Mouse (Mus musculus): ENCODE results near the gene Trp53rkb. TPM values are rescaled to one million over a fixed set of nuclear protein-coding genes. Genes with fewer than 3 reads are reported as not detected.
"Not testable (repeated sequence)": the region's sequence is repeated elsewhere in the genome, so short reads cannot be mapped to it uniquely, and the experiment has no call there.

The Trp53rkb gene
- polyA plus RNA-seq (2012; rRNA removed), result 7.7 and 10.3 TPM in 2 replicates
- polyA plus RNA-seq (2014; fragmentation: Nextera tagmentation; extraction: Ambion mirVana), result 8.0 and 10.8 TPM in 2 replicates

- Histone ChIP-seq H3K9ac (ENCODE audit: low read depth, low read length, severe bottlenecking) (peak within 1 kb of the TSS; percentile 83), H3K9me3 (ENCODE audit: control insufficient read depth, low read length) (no peaks in the 10 kb centered on the region), H3K27ac (replicated peaks; ENCODE audit: low read depth, low read length) (peak within 1 kb of the TSS; percentile 65), H3K27me3 (ENCODE audit: control insufficient read depth, insufficient read depth, low read length) (no peaks in the 10 kb centered on the region), H3K4me1 (ENCODE audit: control insufficient read depth, insufficient read depth, low read length) (peaks cover 8% of the 10 kb centered on the region; the same call in 1 of the 2 replicates), H3K36me3 (ENCODE audit: control insufficient read depth, insufficient read depth, low read length) (peaks cover 16% of the 10 kb centered on the region), H3K4me3 (replicated peaks; ENCODE audit: low read length) (peak within 1 kb of the TSS; percentile 72), H3K4me2 (replicated peaks; ENCODE audit: low read depth, low read length, severe bottlenecking) (peak within 1 kb of the TSS; percentile 61)
- 78% methylated on average over 5 of the region's 5 CpGs for WGBS
- DNase-seq (ENCODE audit: low spot score), result no peak
- no peak for ATAC-seq (ENCODE audit: low FRiP score, low read depth)
- TF ChIP-seq POLR2A (IDR thresholded peaks at IDR 0.05; ENCODE audit: borderline replicate concordance, extremely low read depth, insufficient read depth, insufficient read length), result no peak
Measured at GRCm38 (mm10) chr2:166792355-166792754, at the start of gene Trp53rkb. Gene Trp53rkb, plus strand, starts transcription at chr2:166792531.

GRCm38 (mm10) chr2:166743504-166743903 lies 48.8 kb upstream of the Trp53rkb start:
- no peaks in the 10 kb centered on the region for H3K27me3 ChIP-seq (ENCODE audit: control insufficient read depth, insufficient read depth, low read length)
- WGBS, result 52% methylated on average over 4 of the region's 4 CpGs
- ATAC-seq (ENCODE audit: low FRiP score, low read depth), result no peak

GRCm38 (mm10) chr2:166744433-166744832 lies 47.9 kb upstream of the Trp53rkb start:
- no peaks in the 10 kb centered on the region for H3K36me3 ChIP-seq (ENCODE audit: control insufficient read depth, insufficient read depth, low read length)
- H3K4me2 ChIP-seq (replicated peaks; ENCODE audit: low read depth, low read length, severe bottlenecking), result no peak overlapping the region
- WGBS, result 75% methylated on average over 7 of the region's 7 CpGs
- DNase-seq (ENCODE audit: low spot score) (no peak), ATAC-seq (ENCODE audit: low FRiP score, low read depth) (no peak)
- no peak overlapping the region for H3K4me3 ChIP-seq (replicated peaks; ENCODE audit: low read length)
- no peaks in the 10 kb centered on the region for H3K27me3 ChIP-seq (ENCODE audit: control insufficient read depth, insufficient read depth, low read length)
- TF ChIP-seq POLR2A (IDR thresholded peaks at IDR 0.05; ENCODE audit: borderline replicate concordance, extremely low read depth, insufficient read depth, insufficient read length), result no peak
- no peak overlapping the region for H3K9ac ChIP-seq (ENCODE audit: low read depth, low read length, severe bottlenecking)
- no peaks in the 10 kb centered on the region; the same call in 1 of the 2 replicates for H3K4me1 ChIP-seq (ENCODE audit: control insufficient read depth, insufficient read depth, low read length)
- H3K9me3 ChIP-seq (ENCODE audit: control insufficient read depth, low read length), result no peaks in the 10 kb centered on the region
- no peak overlapping the region for H3K27ac ChIP-seq (replicated peaks; ENCODE audit: low read depth, low read length)

More at GRCm38 (mm10) chr2:166743504-166743903, 48.8 kb upstream of the Trp53rkb start:
- Histone ChIP-seq H3K9ac (ENCODE audit: low read depth, low read length, severe bottlenecking) (no peak overlapping the region), H3K4me2 (replicated peaks; ENCODE audit: low read depth, low read length, severe bottlenecking) (no peak overlapping the region), H3K9me3 (ENCODE audit: control insufficient read depth, low read length) (no peaks in the 10 kb centered on the region), H3K27ac (replicated peaks; ENCODE audit: low read depth, low read length) (no peak overlapping the region), H3K4me3 (replicated peaks; ENCODE audit: low read length) (no peak overlapping the region), H3K36me3 (ENCODE audit: control insufficient read depth, insufficient read depth, low read length) (no peaks in the 10 kb centered on the region), H3K4me1 (ENCODE audit: control insufficient read depth, insufficient read depth, low read length) (no peaks in the 10 kb centered on the region; the same call in 1 of the 2 replicates)
- TF ChIP-seq POLR2A (IDR thresholded peaks at IDR 0.05; ENCODE audit: borderline replicate concordance, extremely low read depth, insufficient read depth, insufficient read length), result no peak
- no peak for DNase-seq (ENCODE audit: low spot score)

DNA sequence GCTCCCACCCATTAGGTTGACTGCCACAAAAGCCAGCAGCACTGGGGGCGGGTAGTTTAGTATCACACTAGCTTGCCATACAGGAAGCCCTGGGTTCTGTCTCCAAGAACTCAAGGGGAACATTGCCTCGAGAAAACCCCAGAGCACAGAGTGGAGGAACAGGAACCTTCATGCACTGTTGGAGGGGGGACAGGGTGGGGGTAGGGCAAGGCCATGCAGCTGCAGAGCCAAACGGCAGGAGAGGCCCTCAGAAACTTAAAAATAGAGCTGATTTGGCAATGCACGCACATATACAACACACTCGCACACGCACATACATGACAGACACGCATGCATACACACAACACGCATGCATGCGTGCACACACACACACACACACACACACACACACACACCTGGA lies 46.5 kb upstream of the Trp53rkb start:
- Histone ChIP-seq H3K9ac (ENCODE audit: low read depth, low read length, severe bottlenecking) (no peak overlapping the region), H3K27ac (replicated peaks; ENCODE audit: low read depth, low read length) (no peak overlapping the region), H3K4me1 (ENCODE audit: control insufficient read depth, insufficient read depth, low read length) (no peaks in the 10 kb centered on the region; the same call in 1 of the 2 replicates), H3K4me2 (replicated peaks; ENCODE audit: low read depth, low read length, severe bottlenecking) (no peak overlapping the region), H3K9me3 (ENCODE audit: control insufficient read depth, low read length) (no peaks in the 10 kb centered on the region), H3K36me3 (ENCODE audit: control insufficient read depth, insufficient read depth, low read length) (no peaks in the 10 kb centered on the region), H3K4me3 (replicated peaks; ENCODE audit: low read length) (no peak overlapping the region), H3K27me3 (ENCODE audit: control insufficient read depth, insufficient read depth, low read length) (no peaks in the 10 kb centered on the region)
- DNase-seq (ENCODE audit: low spot score) (no peak), ATAC-seq (ENCODE audit: low FRiP score, low read depth) (no peak)
- no peak for TF ChIP-seq POLR2A (IDR thresholded peaks at IDR 0.05; ENCODE audit: borderline replicate concordance, extremely low read depth, insufficient read depth, insufficient read length)
- WGBS, result 73% methylated on average over 9 of the region's 9 CpGs

DNA sequence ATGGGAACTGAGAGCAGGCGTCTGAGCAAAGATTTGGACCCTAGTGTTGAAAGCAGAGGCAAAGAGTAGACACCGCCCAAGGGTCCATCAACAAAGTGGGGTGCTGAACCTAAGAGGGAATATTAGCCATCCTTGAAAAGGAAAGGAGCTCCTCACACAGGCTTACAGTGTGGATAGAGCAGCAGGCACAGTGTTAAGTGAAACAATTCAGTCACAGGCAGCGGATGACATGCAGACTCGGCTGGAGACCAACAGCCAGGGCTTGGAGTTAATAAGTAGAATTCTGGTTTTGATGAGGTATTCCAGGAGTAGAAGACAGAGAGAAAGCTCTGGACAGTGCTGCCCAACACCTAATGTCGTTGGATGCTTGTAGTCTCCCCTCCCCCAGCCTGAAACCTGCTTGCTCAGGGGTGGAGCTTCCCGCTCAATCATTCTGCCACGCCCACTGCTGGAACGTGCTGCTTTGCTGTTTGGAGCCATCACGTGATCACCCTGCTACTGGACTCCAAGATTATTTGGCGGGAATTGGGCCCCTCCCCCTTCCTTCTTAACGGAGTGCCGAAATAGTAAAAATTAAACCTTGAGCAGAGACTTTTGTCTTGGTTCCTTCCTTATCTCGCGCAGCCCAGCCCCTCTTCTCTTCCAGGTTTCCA lies 45.9 kb upstream of the Trp53rkb start:
- not testable (repeated sequence) for H3K4me1 ChIP-seq (ENCODE audit: control insufficient read depth, insufficient read depth, low read length); H3K4me2 ChIP-seq (replicated peaks; ENCODE audit: low read depth, low read length, severe bottlenecking); H3K4me3 ChIP-seq (replicated peaks; ENCODE audit: low read length); DNase-seq (ENCODE audit: low spot score); H3K27me3 ChIP-seq (ENCODE audit: control insufficient read depth, insufficient read depth, low read length); H3K27ac ChIP-seq (replicated peaks; ENCODE audit: low read depth, low read length); H3K36me3 ChIP-seq (ENCODE audit: control insufficient read depth, insufficient read depth, low read length); H3K9me3 ChIP-seq (ENCODE audit: control insufficient read depth, low read length); H3K9ac ChIP-seq (ENCODE audit: low read depth, low read length, severe bottlenecking); ATAC-seq (ENCODE audit: low FRiP score, low read depth)
- WGBS, result 46% methylated on average over 14 of the region's 14 CpGs

All from limb, embryonic 14.5 days (tissue).